ENCODE assay signal across 8 mouse cellular contexts in the genomic region with DNA sequence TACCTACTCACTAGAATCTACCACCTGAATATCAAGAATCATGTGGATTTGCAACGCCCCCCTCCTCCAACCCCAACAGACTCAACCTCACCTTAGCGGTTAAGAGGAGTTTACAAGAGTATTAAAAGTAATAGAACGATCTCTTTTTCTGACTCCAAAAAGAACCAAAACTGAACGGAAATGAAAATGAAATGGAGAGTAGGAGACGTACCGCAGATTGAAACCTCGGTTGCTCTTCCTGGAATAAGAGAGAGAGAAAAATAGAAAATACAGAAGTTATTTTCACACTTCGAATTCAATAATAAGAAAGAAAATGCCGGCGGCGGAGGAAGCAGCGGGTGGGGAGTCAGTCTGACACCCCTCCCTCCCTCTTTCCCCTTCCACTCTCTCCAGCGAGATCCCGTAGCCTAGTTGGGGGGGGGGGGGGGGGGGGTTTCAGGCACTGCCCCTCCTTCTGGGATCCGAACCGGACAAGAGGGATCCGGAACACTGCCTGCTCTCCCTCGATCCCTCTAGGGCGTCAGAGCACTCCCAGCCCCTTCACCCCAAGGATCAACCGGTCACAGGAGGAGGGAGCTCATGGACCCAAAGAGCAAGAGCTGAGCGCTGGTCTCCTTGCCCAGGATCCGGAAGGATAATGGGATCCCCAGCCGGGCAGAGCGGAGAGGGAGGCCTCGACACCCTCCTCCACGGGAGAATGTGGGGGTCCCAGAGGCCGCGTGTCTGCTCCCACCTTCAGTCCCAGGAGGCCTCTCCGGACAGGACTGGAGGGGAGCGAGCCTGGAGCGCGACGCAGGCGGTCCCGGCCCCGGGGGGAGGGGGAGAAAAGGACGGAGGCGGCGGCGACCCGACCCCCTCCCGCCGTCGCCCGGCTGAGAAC. TPM values are rescaled to one million over a fixed set of nuclear protein-coding genes. Genes with fewer than 3 reads are reported as not detected.
DNase-seq lines count a peak whose midpoint lies in the region; ATAC-seq and TF ChIP-seq lines count a peak whose summit lies in the region.

No protein-coding gene starts in this region.

- ATAC-seq in embryonic facial prominence, embryonic 12.5 days (ENCODE audit: insufficient number of reproducible peaks, insufficient read depth, low FRiP score, low TSS enrichment): peak; percentile 18; the same call in 1 of the 2 replicates
- peak; percentile 45 for ATAC-seq in intestine, embryonic 14.5 days (replicated peaks; ENCODE audit: low FRiP score, low TSS enrichment, low read depth)

- H3K4me1 ChIP-seq in embryonic facial prominence, embryonic 12.5 days: no peaks in the 10 kb centered on the region; the same call in 1 of the 2 replicates
- peaks cover 5% of the 10 kb centered on the region for H3K4me1 ChIP-seq in intestine, embryonic 14.5 days (replicated peaks; ENCODE audit: control insufficient read depth, insufficient read depth, low read length)
- peaks cover 31% of the 10 kb centered on the region for H3K4me1 ChIP-seq in midbrain, embryonic 10.5 days

- intact Hi-C loops in left cerebral cortex, postnatal 36 days (cut with DNase I): no loop called here

- no peak for TF ChIP-seq CTCF in layer of hippocampus, adult 2 months (conservative IDR thresholded peaks at IDR 0.05)

- peak overlapping the region; percentile 89 for H3K4me2 ChIP-seq in embryonic facial prominence, embryonic 12.5 days (replicated peaks)
- peak overlapping the region; percentile 83 for H3K4me2 ChIP-seq in intestine, embryonic 14.5 days (ENCODE audit: low read length)

- H3K27ac ChIP-seq in layer of hippocampus, adult 2 months: peak overlapping the region; percentile 84
- H3K27ac ChIP-seq in embryonic facial prominence, embryonic 12.5 days: no peak overlapping the region
- peak overlapping the region; percentile 62 for H3K27ac ChIP-seq in intestine, embryonic 14.5 days (ENCODE audit: low read depth)
- H3K27ac ChIP-seq in midbrain, embryonic 10.5 days (replicated peaks): peak overlapping the region; percentile 85

- peak overlapping the region; percentile 98 for H3K4me3 ChIP-seq in layer of hippocampus, adult 2 months
- H3K4me3 ChIP-seq in embryonic facial prominence, embryonic 12.5 days: peak overlapping the region; percentile 90
- peak overlapping the region; percentile 97 for H3K4me3 ChIP-seq in intestine, embryonic 14.5 days (ENCODE audit: low read depth, low read length)
- peak overlapping the region; percentile 81 for H3K4me3 ChIP-seq in midbrain, embryonic 10.5 days

- no peaks in the 10 kb centered on the region for H3K27me3 ChIP-seq in embryonic facial prominence, embryonic 12.5 days
- no peaks in the 10 kb centered on the region for H3K27me3 ChIP-seq in intestine, embryonic 14.5 days (replicated peaks; ENCODE audit: control insufficient read depth, insufficient read depth, low read length)
- no peaks in the 10 kb centered on the region for H3K27me3 ChIP-seq in midbrain, embryonic 10.5 days (ENCODE audit: low read depth, poor library complexity, severe bottlenecking)

- peak in 1 of 2 experiments; percentile 28 for DNase-seq in layer of hippocampus, adult 2 months (ENCODE audit: low spot score in 2 of 2)
- no peak for DNase-seq in layer of hippocampus, adult 8-10 months (ENCODE audit: low spot score in 2 of 2)
- peak; percentile 42 for DNase-seq in NIH3T3 (ENCODE audit: low read depth)
- peak; percentile 80 for DNase-seq in intestine, embryonic 14.5 days (ENCODE audit: low spot score)
- no peak for DNase-seq in midbrain, embryonic 10.5 days (ENCODE audit: low spot score)
- no peak for DNase-seq in Muller cell, postnatal 12 days (ENCODE audit: inconsistent ontology term)
- DNase-seq in left cerebral cortex, postnatal 36 days (ENCODE audit: low spot score in 2 of 2): no peak

- H3K9me3 ChIP-seq in embryonic facial prominence, embryonic 12.5 days: no peaks in the 10 kb centered on the region
- H3K9me3 ChIP-seq in intestine, embryonic 14.5 days (ENCODE audit: control insufficient read depth, low read length): no peaks in the 10 kb centered on the region
- no peaks in the 10 kb centered on the region for H3K9me3 ChIP-seq in midbrain, embryonic 10.5 days (replicated peaks)

- WGBS in embryonic facial prominence, embryonic 12.5 days: 6% methylated on average over 37 of the region's 45 CpGs
- WGBS in intestine, embryonic 14.5 days: 6% methylated on average over 38 of the region's 45 CpGs
- WGBS in midbrain, embryonic 10.5 days: 6% methylated on average over 43 of the region's 45 CpGs

- peaks cover 12% of the 10 kb centered on the region; the same call in 1 of the 2 replicates for H3K36me3 ChIP-seq in embryonic facial prominence, embryonic 12.5 days
- peaks cover 33% of the 10 kb centered on the region for H3K36me3 ChIP-seq in intestine, embryonic 14.5 days (ENCODE audit: control insufficient read depth, insufficient read depth, low read length)
- peaks cover 41% of the 10 kb centered on the region for H3K36me3 ChIP-seq in midbrain, embryonic 10.5 days

- H3K9ac ChIP-seq in embryonic facial prominence, embryonic 12.5 days: peak overlapping the region; percentile 79
- peak overlapping the region; percentile 81 for H3K9ac ChIP-seq in intestine, embryonic 14.5 days (ENCODE audit: low read length)

RNA-seq across cellular contexts. Expression of a gene that starts 0.7 kb away (rescaled TPM):
- 10 to 100 TPM; 69.6 to 78.7 TPM for total RNA-seq in layer of hippocampus, adult 2 months (2021)
- total RNA-seq in layer of hippocampus, adult 8-10 months (2022): 10 to 100 TPM; 70.9 to 85.2 (median 79.5) TPM
- polyA plus RNA-seq in embryonic facial prominence, embryonic 12.5 days (2016; fragmentation: Nextera tagmentation; extraction: Ambion mirVana): 13.1 and 14.1 TPM in 2 replicates
- polyA plus RNA-seq in intestine, embryonic 14.5 days (2014; fragmentation: Nextera tagmentation; extraction: Ambion mirVana): 27.5 and 33.4 TPM in 2 replicates
- polyA plus RNA-seq in midbrain, embryonic 10.5 days (2016; fragmentation: Nextera tagmentation; extraction: Ambion mirVana): 10.5 and 11.3 TPM in 2 replicates
- total RNA-seq in left cerebral cortex, postnatal 36 days (2021): 10 to 100 TPM; 67.9 to 77.1 TPM

Comparison
In these comparisons a context has a peak if more than half of its experiments do, and no peak if none do; other contexts are left out.
1. DNase-seq: peak in NIH3T3 (single experiment) and intestine, embryonic 14.5 days (single experiment); none in layer of hippocampus, adult 8-10 months (0 of 2), midbrain, embryonic 10.5 days (single experiment), Muller cell, postnatal 12 days (single experiment) and left cerebral cortex, postnatal 36 days (0 of 2).
2. Peak in every context shown above with its lines, with median percentiles within 50 percentile points of each other: H3K4me3 ChIP-seq.